ENCODE assay signal across 12 mouse cellular contexts in genomic region chr15:93154022-93154421, GRCm38 (mm10).
DNase-seq lines count a peak whose midpoint lies in the region; ATAC-seq and TF ChIP-seq lines count a peak whose summit lies in the region.
"Had no signal": no experiment of that assay in that cellular context is flagged by ENCODE, and none has a peak within 500 bp of the region (broad histone marks: within the 10 kb centered on the region; RNA-seq: fewer than 3 reads in every experiment).

No protein-coding gene starts in this region.

- H3K27ac ChIP-seq in kidney, postnatal 0 days = no peak overlapping the region
- no peak overlapping the region for H3K27ac ChIP-seq in kidney, embryonic 15.5 days
- H3K27ac ChIP-seq in lung, postnatal 0 days (ENCODE audit: low read length) = no peak overlapping the region
- no peak overlapping the region for H3K27ac ChIP-seq in stomach, postnatal 0 days (replicated peaks)
- H3K27ac ChIP-seq: midbrain, embryonic 10.5 days had no signal

- TF ChIP-seq EP300 in lung, postnatal 0 days (IDR thresholded peaks at IDR 0.05) = no peak
- TF ChIP-seq EP300 in stomach, postnatal 0 days (optimal IDR thresholded peaks at IDR 0.05) = no peak

- H3K4me1 ChIP-seq in kidney, postnatal 0 days (replicated peaks; ENCODE audit: insufficient read depth, low read length) = no peaks in the 10 kb centered on the region
- no peaks in the 10 kb centered on the region for H3K4me1 ChIP-seq in kidney, embryonic 15.5 days
- H3K4me1 ChIP-seq in lung, postnatal 0 days (ENCODE audit: insufficient read depth, low read depth, low read length) = no peaks in the 10 kb centered on the region
- no peaks in the 10 kb centered on the region for H3K4me1 ChIP-seq in stomach, postnatal 0 days (replicated peaks; ENCODE audit: control insufficient read depth, insufficient read depth)

- WGBS in kidney, postnatal 0 days = 53% methylated on average over 4 of the region's 4 CpGs
- WGBS in kidney, embryonic 15.5 days = 56% methylated on average over 4 of the region's 4 CpGs
- 44% methylated on average over 4 of the region's 4 CpGs for WGBS in lung, postnatal 0 days
- 49% methylated on average over 4 of the region's 4 CpGs for WGBS in stomach, postnatal 0 days

- peak; percentile 52 for DNase-seq in embryo, embryonic 10 days (ENCODE audit: low spot score)
- DNase-seq in embryo, embryonic 9.5 days (ENCODE audit: extremely low spot score) = no peak
- DNase-seq in kidney, postnatal 0 days (ENCODE audit: low spot score) = peak; percentile 47
- DNase-seq in lung, postnatal 0 days (ENCODE audit: low spot score) = no peak
- no peak for DNase-seq in lung, adult 18-20 months
- DNase-seq in stomach, postnatal 0 days (ENCODE audit: low spot score) = no peak
- DNase-seq in c-Kit-positive CD71-positive TER-119-positive erythroid progenitor cells, embryonic 14.5 days (ENCODE audit: low spot score) = no peak
- DNase-seq: cerebellum, adult 9-10 months; layer of hippocampus, postnatal 36 days had no signal

- H3K27me3 ChIP-seq in kidney, postnatal 0 days (ENCODE audit: insufficient read depth, low read length) = no peaks in the 10 kb centered on the region
- H3K27me3 ChIP-seq in kidney, embryonic 15.5 days = no peaks in the 10 kb centered on the region
- H3K27me3 ChIP-seq in lung, postnatal 0 days (replicated peaks; ENCODE audit: insufficient read depth, low read length) = no peaks in the 10 kb centered on the region
- H3K27me3 ChIP-seq in stomach, postnatal 0 days (ENCODE audit: control insufficient read depth, insufficient read depth, low read length) = no peaks in the 10 kb centered on the region

- no peak overlapping the region for H3K4me2 ChIP-seq in kidney, postnatal 0 days (ENCODE audit: low read length)
- no peak overlapping the region for H3K4me2 ChIP-seq in kidney, embryonic 15.5 days
- no peak overlapping the region for H3K4me2 ChIP-seq in lung, postnatal 0 days (replicated peaks; ENCODE audit: low read depth, low read length)
- no peak overlapping the region for H3K4me2 ChIP-seq in stomach, postnatal 0 days (replicated peaks; ENCODE audit: low read depth)

- H3K9ac ChIP-seq in kidney, postnatal 0 days (ENCODE audit: low read depth, low read length) = no peak overlapping the region
- no peak overlapping the region for H3K9ac ChIP-seq in kidney, embryonic 15.5 days
- H3K9ac ChIP-seq in lung, postnatal 0 days (replicated peaks; ENCODE audit: low read depth) = no peak overlapping the region
- no peak overlapping the region for H3K9ac ChIP-seq in stomach, postnatal 0 days (ENCODE audit: low read length)

- ATAC-seq in kidney, postnatal 0 days (replicated peaks; ENCODE audit: low FRiP score, low read depth) = no peak
- ATAC-seq in kidney, embryonic 15.5 days (replicated peaks; ENCODE audit: low FRiP score) = no peak
- ATAC-seq in lung, postnatal 0 days = no peak
- no peak for ATAC-seq in stomach, postnatal 0 days (ENCODE audit: low FRiP score, low TSS enrichment)
- ATAC-seq: intestine, embryonic 16.5 days had no signal

- no peaks in the 10 kb centered on the region for H3K9me3 ChIP-seq in kidney, postnatal 0 days (replicated peaks; ENCODE audit: low read length)
- H3K9me3 ChIP-seq in kidney, embryonic 15.5 days (replicated peaks) = no peaks in the 10 kb centered on the region
- H3K9me3 ChIP-seq in lung, postnatal 0 days (ENCODE audit: low read length) = no peaks in the 10 kb centered on the region
- H3K9me3 ChIP-seq in stomach, postnatal 0 days (ENCODE audit: control insufficient read depth, low read length) = no peaks in the 10 kb centered on the region
- H3K9me3 ChIP-seq: midbrain, embryonic 10.5 days had no signal

- peak; percentile 51 for TF ChIP-seq CTCF in kidney, postnatal 0 days (IDR thresholded peaks at IDR 0.05; ENCODE audit: low read depth)
- peak; percentile 28; the same call in 1 of the 2 replicates for TF ChIP-seq CTCF in lung, postnatal 0 days (IDR thresholded peaks at IDR 0.05)
- TF ChIP-seq CTCF in stomach, postnatal 0 days (IDR thresholded peaks at IDR 0.05; ENCODE audit: low read depth) = peak; percentile 45

- H3K36me3 ChIP-seq in kidney, postnatal 0 days (ENCODE audit: insufficient read depth, low read length) = no peaks in the 10 kb centered on the region
- no peaks in the 10 kb centered on the region for H3K36me3 ChIP-seq in kidney, embryonic 15.5 days
- H3K36me3 ChIP-seq in lung, postnatal 0 days (ENCODE audit: insufficient read depth, low read length) = no peaks in the 10 kb centered on the region
- no peaks in the 10 kb centered on the region for H3K36me3 ChIP-seq in stomach, postnatal 0 days (ENCODE audit: control insufficient read depth, insufficient read depth, low read length)
- H3K36me3 ChIP-seq: midbrain, embryonic 10.5 days had no signal

- H3K4me3 ChIP-seq in kidney, postnatal 0 days (replicated peaks; ENCODE audit: low read depth, low read length) = no peak overlapping the region
- H3K4me3 ChIP-seq in kidney, embryonic 15.5 days (replicated peaks) = no peak overlapping the region
- H3K4me3 ChIP-seq in lung, postnatal 0 days (ENCODE audit: low read depth, low read length) = no peak overlapping the region
- H3K4me3 ChIP-seq in stomach, postnatal 0 days (ENCODE audit: low read depth, low read length) = no peak overlapping the region
- H3K4me3 ChIP-seq: midbrain, embryonic 10.5 days had no signal

Comparison
In these comparisons a context has a peak if more than half of its experiments do, and no peak if none do; other contexts are left out.
1. DNase-seq: peak in embryo, embryonic 10 days (single experiment) and kidney, postnatal 0 days (single experiment); none in embryo, embryonic 9.5 days (single experiment), lung, postnatal 0 days (single experiment), lung, adult 18-20 months (0 of 2), stomach, postnatal 0 days (single experiment) and c-Kit-positive CD71-positive TER-119-positive erythroid progenitor cells, embryonic 14.5 days (single experiment).
2. Peak in every context shown above with its lines, with median percentiles within 50 percentile points of each other: CTCF ChIP-seq.